Mouse (Mus musculus): ENCODE results near the gene B2m. TPM values are rescaled to one million over a fixed set of nuclear protein-coding genes. Genes with fewer than 3 reads are reported as not detected.

The B2m gene
- polyA plus RNA-seq, 1 experiment from 2014 or later = 71.9 TPM

GRCm38 (mm10) chr2:122153681-122154365 is 6.3 kb downstream of the B2m start:
- Histone ChIP-seq H3K9ac (replicated peaks) (no peak overlapping the region), H3K4me2 (replicated peaks) (no peak overlapping the region), H3K27me3 (no peaks in the 10 kb centered on the region), H3K4me1 (no peaks in the 10 kb centered on the region), H3K36me3 (no peaks in the 10 kb centered on the region), H3K9me3 (no peaks in the 10 kb centered on the region), H3K27ac (replicated peaks) (no peak overlapping the region), H3K4me3 (no peak overlapping the region)
- 83% methylated on average over 7 of the region's 7 CpGs for WGBS
- ATAC-seq (replicated peaks) = no peak

GRCm38 (mm10) chr2:122154479-122154878 is 7.0 kb downstream of the B2m start:
- H3K4me1 ChIP-seq = no peaks in the 10 kb centered on the region
- H3K4me2 ChIP-seq (replicated peaks) = no peak overlapping the region
- H3K36me3 ChIP-seq = no peaks in the 10 kb centered on the region
- no peaks in the 10 kb centered on the region for H3K9me3 ChIP-seq
- no peak overlapping the region for H3K4me3 ChIP-seq
- no peak for ATAC-seq (replicated peaks)
- no peaks in the 10 kb centered on the region for H3K27me3 ChIP-seq
- H3K27ac ChIP-seq (replicated peaks) = no peak overlapping the region
- 92% methylated on average over 2 of the region's 2 CpGs for WGBS
- no peak overlapping the region for H3K9ac ChIP-seq (replicated peaks)

GRCm38 (mm10) chr2:122155292-122155691 is 7.8 kb downstream of the B2m start:
- no peak overlapping the region for H3K9ac ChIP-seq (replicated peaks)
- H3K4me3 ChIP-seq = no peak overlapping the region
- H3K4me2 ChIP-seq (replicated peaks) = no peak overlapping the region
- H3K36me3 ChIP-seq = no peaks in the 10 kb centered on the region
- 80% methylated on average over 2 of the region's 2 CpGs for WGBS
- H3K27me3 ChIP-seq = no peaks in the 10 kb centered on the region
- ATAC-seq (replicated peaks) = no peak
- no peaks in the 10 kb centered on the region for H3K4me1 ChIP-seq
- H3K9me3 ChIP-seq = no peaks in the 10 kb centered on the region
- no peak overlapping the region for H3K27ac ChIP-seq (replicated peaks)

- Histone ChIP-seq H3K27me3 (no peaks in the 10 kb centered on the region), H3K4me2 (replicated peaks) (no peak overlapping the region), H3K9me3 (no peaks in the 10 kb centered on the region), H3K4me3 (no peak overlapping the region), H3K27ac (replicated peaks) (no peak overlapping the region), H3K4me1 (no peaks in the 10 kb centered on the region), H3K36me3 (no peaks in the 10 kb centered on the region), H3K9ac (replicated peaks) (no peak overlapping the region)
- WGBS = 91% methylated on average over 4 of the region's 4 CpGs
- no peak for ATAC-seq (replicated peaks)
Measured at GRCm38 (mm10) chr2:122156051-122156700, 8.7 kb downstream of the B2m start.

- Histone ChIP-seq H3K4me1 (no peaks in the 10 kb centered on the region), H3K27me3 (no peaks in the 10 kb centered on the region), H3K4me3 (no peak overlapping the region), H3K9ac (replicated peaks) (no peak overlapping the region), H3K4me2 (replicated peaks) (no peak overlapping the region), H3K27ac (replicated peaks) (no peak overlapping the region), H3K36me3 (no peaks in the 10 kb centered on the region), H3K9me3 (no peaks in the 10 kb centered on the region)
- ATAC-seq (replicated peaks) = no peak
Measured at GRCm38 (mm10) chr2:122157561-122157960, 10.1 kb downstream of the B2m start.

- H3K27me3 ChIP-seq = no peaks in the 10 kb centered on the region
- no peak overlapping the region for H3K27ac ChIP-seq (replicated peaks)
- no peak overlapping the region for H3K9ac ChIP-seq (replicated peaks)
- H3K9me3 ChIP-seq = no peaks in the 10 kb centered on the region
- no peaks in the 10 kb centered on the region for H3K4me1 ChIP-seq
- H3K36me3 ChIP-seq = no peaks in the 10 kb centered on the region
- no peak for ATAC-seq (replicated peaks)
- H3K4me2 ChIP-seq (replicated peaks) = no peak overlapping the region
- 56% methylated on average over 6 of the region's 6 CpGs for WGBS
- no peak overlapping the region for H3K4me3 ChIP-seq
Measured at GRCm38 (mm10) chr2:122158362-122158802, 10.9 kb downstream of the B2m start.

- H3K9ac ChIP-seq (replicated peaks) = no peak overlapping the region
- no peak for ATAC-seq (replicated peaks)
- H3K4me3 ChIP-seq = no peak overlapping the region
- no peaks in the 10 kb centered on the region for H3K9me3 ChIP-seq
- no peaks in the 10 kb centered on the region for H3K36me3 ChIP-seq
- no peak overlapping the region for H3K4me2 ChIP-seq (replicated peaks)
- WGBS = 86% methylated on average over 6 of the region's 6 CpGs
- H3K4me1 ChIP-seq = no peaks in the 10 kb centered on the region
- no peak overlapping the region for H3K27ac ChIP-seq (replicated peaks)
- no peaks in the 10 kb centered on the region for H3K27me3 ChIP-seq
Measured at GRCm38 (mm10) chr2:122159667-122160066, 12.2 kb downstream of the B2m start.

- 41% methylated on average over 2 of the region's 2 CpGs for WGBS
Measured at GRCm38 (mm10) chr2:122160680-122161079, 13.2 kb downstream of the B2m start, which contains the start of gene Trim69. TSS of gene Trim69 (plus strand) at chr2:122160700.

GRCm38 (mm10) chr2:122161542-122161941 is 14.1 kb downstream of the B2m start:
- no peaks in the 10 kb centered on the region for H3K4me1 ChIP-seq
- no peaks in the 10 kb centered on the region for H3K9me3 ChIP-seq
- no peak overlapping the region for H3K9ac ChIP-seq (replicated peaks)
- no peak overlapping the region for H3K27ac ChIP-seq (replicated peaks)
- WGBS = 38% methylated on average over 4 of the region's 4 CpGs
- no peak overlapping the region for H3K4me3 ChIP-seq
- no peaks in the 10 kb centered on the region for H3K27me3 ChIP-seq
- H3K4me2 ChIP-seq (replicated peaks) = no peak overlapping the region
- no peaks in the 10 kb centered on the region for H3K36me3 ChIP-seq
- no peak for ATAC-seq (replicated peaks)

More at GRCm38 (mm10) chr2:122160680-122161079, 13.2 kb downstream of the B2m start, which contains the start of gene Trim69:
- no peaks in the 10 kb centered on the region for H3K9me3 ChIP-seq
- H3K27ac ChIP-seq (replicated peaks) = no peak within 1 kb of the TSS
- no peaks in the 10 kb centered on the region for H3K27me3 ChIP-seq
- H3K9ac ChIP-seq (replicated peaks) = no peak within 1 kb of the TSS
- no peaks in the 10 kb centered on the region for H3K36me3 ChIP-seq
- H3K4me2 ChIP-seq (replicated peaks) = no peak within 1 kb of the TSS
- no peak within 1 kb of the TSS for H3K4me3 ChIP-seq
- H3K4me1 ChIP-seq = no peaks in the 10 kb centered on the region
- 0 out of 2 replicates have a peak, but pooled peaks have one; percentile 43 for ATAC-seq (replicated peaks)

GRCm38 (mm10) chr2:122162529-122162928 is 15.0 kb downstream of the B2m start:
- Histone ChIP-seq H3K27me3 (no peaks in the 10 kb centered on the region), H3K9me3 (no peaks in the 10 kb centered on the region), H3K9ac (replicated peaks) (no peak overlapping the region), H3K4me1 (no peaks in the 10 kb centered on the region), H3K36me3 (no peaks in the 10 kb centered on the region), H3K27ac (replicated peaks) (no peak overlapping the region), H3K4me3 (no peak overlapping the region), H3K4me2 (replicated peaks) (no peak overlapping the region)
- WGBS = 77% methylated on average over 2 of the region's 2 CpGs
- no peak for ATAC-seq (replicated peaks)

- H3K36me3 ChIP-seq = no peaks in the 10 kb centered on the region
- no peak overlapping the region for H3K9ac ChIP-seq (replicated peaks)
- H3K27me3 ChIP-seq = no peaks in the 10 kb centered on the region
- H3K9me3 ChIP-seq = no peaks in the 10 kb centered on the region
- H3K27ac ChIP-seq (replicated peaks) = no peak overlapping the region
- H3K4me1 ChIP-seq = no peaks in the 10 kb centered on the region
- 73% methylated on average over 13 of the region's 13 CpGs for WGBS
- H3K4me2 ChIP-seq (replicated peaks) = no peak overlapping the region
- ATAC-seq (replicated peaks) = no peak
- H3K4me3 ChIP-seq = no peak overlapping the region
Measured at GRCm38 (mm10) chr2:122163430-122164195, 16.1 kb downstream of the B2m start.

GRCm38 (mm10) chr2:122164293-122164692 is 16.8 kb downstream of the B2m start:
- H3K27me3 ChIP-seq = no peaks in the 10 kb centered on the region
- H3K4me2 ChIP-seq (replicated peaks) = no peak overlapping the region
- H3K9ac ChIP-seq (replicated peaks) = no peak overlapping the region
- 83% methylated on average over 11 of the region's 11 CpGs for WGBS
- H3K4me3 ChIP-seq = no peak overlapping the region
- no peaks in the 10 kb centered on the region for H3K36me3 ChIP-seq
- H3K4me1 ChIP-seq = no peaks in the 10 kb centered on the region
- H3K27ac ChIP-seq (replicated peaks) = no peak overlapping the region
- no peak for ATAC-seq (replicated peaks)
- no peaks in the 10 kb centered on the region for H3K9me3 ChIP-seq

Data from forebrain, embryonic 15.5 days (tissue).